Mouse (Mus musculus): ENCODE results near the gene 5330417C22Rik.
A peak's percentile ranks its signal among the peaks of the same experiment; 100 is the strongest.

5330417C22Rik gene

GRCm38 (mm10) chr3:108454172-108454571 lies 82.2 kb downstream of the 5330417C22Rik start:
- no peak for DNase-seq

GRCm38 (mm10) chr3:108451969-108452368 lies 84.4 kb downstream of the 5330417C22Rik start:
- no peak for DNase-seq

GRCm38 (mm10) chr3:108445366-108445705 lies 91.0 kb downstream of the 5330417C22Rik start:
- DNase-seq, result no peak

GRCm38 (mm10) chr3:108444698-108445365 lies 91.5 kb downstream of the 5330417C22Rik start, which contains the start of gene Sars:
Gene Sars, minus strand, starts transcription at chr3:108445209.
- peak; percentile 96 for DNase-seq

- DNase-seq, result peak; percentile 52
Observed at GRCm38 (mm10) chr3:108444029-108444428, 92.3 kb downstream of the 5330417C22Rik start.

GRCm38 (mm10) chr3:108436380-108436714 lies 100.0 kb downstream of the 5330417C22Rik start:
- DNase-seq, result no peak

GRCm38 (mm10) chr3:108435701-108436379 lies 100.5 kb downstream of the 5330417C22Rik start:
- DNase-seq, result no peak

GRCm38 (mm10) chr3:108433881-108434495 lies 102.3 kb downstream of the 5330417C22Rik start:
- DNase-seq, result no peak

- DNase-seq, result no peak
Observed at GRCm38 (mm10) chr3:108433188-108433880, 103.0 kb downstream of the 5330417C22Rik start.

GRCm38 (mm10) chr3:108432542-108433187 lies 103.7 kb downstream of the 5330417C22Rik start:
- no peak for DNase-seq

GRCm38 (mm10) chr3:108425624-108426018 lies 110.7 kb downstream of the 5330417C22Rik start:
- no peak for DNase-seq

- DNase-seq, result no peak
Observed at GRCm38 (mm10) chr3:108424944-108425623, 111.3 kb downstream of the 5330417C22Rik start.

GRCm38 (mm10) chr3:108423844-108424801 lies 112.2 kb downstream of the 5330417C22Rik start:
- DNase-seq, result peak; percentile 69

GRCm38 (mm10) chr3:108423006-108423405 lies 113.3 kb downstream of the 5330417C22Rik start:
- DNase-seq, result no peak

- peak; percentile 89 for DNase-seq
Observed at GRCm38 (mm10) chr3:108415831-108416223, 120.5 kb downstream of the 5330417C22Rik start.

GRCm38 (mm10) chr3:108414857-108415830 lies 121.2 kb downstream of the 5330417C22Rik start, which contains the start of gene Celsr2:
Gene Celsr2, minus strand, starts transcription at chr3:108415552.
- peak; percentile 55 for DNase-seq

- DNase-seq, result no peak
Observed at GRCm38 (mm10) chr3:108413634-108414360, 122.5 kb downstream of the 5330417C22Rik start.

- peak; percentile 92 for DNase-seq
Observed at GRCm38 (mm10) chr3:108411754-108412121, 124.6 kb downstream of the 5330417C22Rik start.

All from kidney, postnatal 14 days (tissue).